Mouse (Mus musculus): ENCODE measurements at regions not wholly inside any gene's neighbourhood (a gene's known extent, or its start where the extent isn't known, plus 50 kb on each side); places are given as distances from the start of the nearest gene placed in this dataset.
A peak's percentile ranks its signal among the peaks of the same experiment; 100 is the strongest.

DNA sequence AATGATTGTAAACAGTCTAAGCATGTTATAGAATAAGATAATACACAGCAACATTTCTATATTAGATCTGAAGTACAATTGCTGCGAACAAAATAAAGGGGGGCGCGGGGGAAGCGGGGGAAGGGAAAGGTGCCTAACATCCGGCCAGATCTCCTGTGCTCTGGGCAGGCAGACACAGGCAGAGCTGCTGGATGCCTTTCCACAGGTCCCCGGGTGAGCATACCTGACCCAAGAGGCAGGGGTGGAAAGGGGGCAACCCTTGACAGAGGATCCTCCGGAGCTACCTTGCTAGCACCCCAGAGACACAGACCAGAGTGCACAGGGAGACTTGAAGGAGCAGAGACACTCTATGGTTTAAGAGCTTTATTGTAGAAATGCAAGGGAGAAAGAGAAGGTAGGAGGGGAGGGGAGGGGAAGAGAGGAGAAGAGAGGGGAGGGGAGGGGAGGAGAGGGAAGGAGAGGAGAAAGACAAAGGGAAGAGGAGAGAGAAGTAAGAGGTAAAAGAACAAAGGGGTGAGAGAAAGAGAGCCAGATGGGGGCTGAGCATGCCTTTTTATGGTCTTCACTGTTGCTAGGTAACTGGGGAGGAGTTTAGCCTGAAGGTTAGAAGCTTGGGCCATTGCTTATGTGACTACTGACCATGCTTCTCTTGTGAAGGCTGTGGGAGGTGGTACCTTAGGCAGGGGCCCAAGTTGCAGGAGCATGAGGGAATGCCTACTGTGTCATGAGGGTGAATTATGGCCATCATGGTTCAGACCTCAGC, 308.2 kb upstream of the Negr1 start:
- DNase-seq (ENCODE audit: low spot score): no peak

DNA sequence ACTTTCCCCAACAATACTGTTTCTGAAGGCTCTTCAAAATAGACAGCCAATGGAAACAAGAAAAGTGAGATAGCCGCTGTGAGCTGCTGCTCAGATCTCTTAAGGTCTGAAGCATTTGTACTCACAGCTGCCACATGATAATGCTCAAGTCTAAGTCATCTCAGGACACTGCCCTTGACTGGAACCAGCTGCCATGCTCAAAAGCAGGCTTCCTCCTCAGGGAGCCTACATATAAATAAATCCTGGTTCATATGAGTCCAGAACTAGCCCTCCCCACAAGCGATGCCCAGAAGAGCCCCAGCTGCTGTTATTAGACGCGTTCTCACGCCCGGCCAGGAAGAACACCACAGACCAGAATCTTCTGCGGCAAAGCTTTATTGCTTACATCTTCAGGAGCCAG, 304.9 kb upstream of the Negr1 start:
- no peak for DNase-seq (ENCODE audit: low spot score)

DNA sequence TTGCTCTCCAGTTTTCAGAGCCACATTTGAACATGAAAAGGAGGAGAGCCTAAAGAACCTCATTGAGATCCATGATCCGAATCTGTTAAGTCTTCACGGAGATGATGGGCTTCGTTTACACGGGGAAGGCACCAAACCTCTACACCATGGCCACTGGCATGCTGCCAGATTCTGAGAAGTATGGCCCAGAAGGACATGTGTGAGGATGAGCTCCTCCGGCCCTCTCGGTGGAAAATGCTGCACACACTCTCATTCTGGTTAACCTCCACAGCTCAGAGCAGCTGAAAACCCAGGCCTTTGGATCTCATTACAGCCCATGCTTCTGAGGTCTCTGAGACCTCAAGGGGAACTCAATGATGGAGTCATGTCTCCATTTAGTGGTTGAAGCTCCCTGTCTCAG, 296.9 kb upstream of the Negr1 start:
- DNase-seq (ENCODE audit: low spot score): no peak

DNA sequence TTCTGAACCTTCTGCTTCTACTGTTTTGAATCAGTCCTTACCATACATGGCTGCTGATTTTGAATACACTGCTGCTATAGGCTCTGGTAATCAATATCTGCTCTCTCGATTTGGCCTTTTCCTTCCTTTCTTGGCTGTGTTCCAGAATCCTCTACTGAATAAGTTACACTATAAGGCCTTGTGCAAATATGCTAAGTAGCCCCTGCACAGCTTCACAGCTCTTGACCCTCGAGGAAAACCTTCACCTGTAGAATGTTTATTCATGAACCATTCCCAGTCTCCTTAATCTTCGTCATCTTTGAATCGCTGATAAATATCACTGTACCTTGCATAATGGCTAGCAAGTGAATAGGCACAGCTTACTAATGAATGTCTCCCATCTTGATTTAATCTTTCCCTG, 293.9 kb upstream of the Negr1 start:
- no peak for DNase-seq (ENCODE audit: low spot score)

DNA sequence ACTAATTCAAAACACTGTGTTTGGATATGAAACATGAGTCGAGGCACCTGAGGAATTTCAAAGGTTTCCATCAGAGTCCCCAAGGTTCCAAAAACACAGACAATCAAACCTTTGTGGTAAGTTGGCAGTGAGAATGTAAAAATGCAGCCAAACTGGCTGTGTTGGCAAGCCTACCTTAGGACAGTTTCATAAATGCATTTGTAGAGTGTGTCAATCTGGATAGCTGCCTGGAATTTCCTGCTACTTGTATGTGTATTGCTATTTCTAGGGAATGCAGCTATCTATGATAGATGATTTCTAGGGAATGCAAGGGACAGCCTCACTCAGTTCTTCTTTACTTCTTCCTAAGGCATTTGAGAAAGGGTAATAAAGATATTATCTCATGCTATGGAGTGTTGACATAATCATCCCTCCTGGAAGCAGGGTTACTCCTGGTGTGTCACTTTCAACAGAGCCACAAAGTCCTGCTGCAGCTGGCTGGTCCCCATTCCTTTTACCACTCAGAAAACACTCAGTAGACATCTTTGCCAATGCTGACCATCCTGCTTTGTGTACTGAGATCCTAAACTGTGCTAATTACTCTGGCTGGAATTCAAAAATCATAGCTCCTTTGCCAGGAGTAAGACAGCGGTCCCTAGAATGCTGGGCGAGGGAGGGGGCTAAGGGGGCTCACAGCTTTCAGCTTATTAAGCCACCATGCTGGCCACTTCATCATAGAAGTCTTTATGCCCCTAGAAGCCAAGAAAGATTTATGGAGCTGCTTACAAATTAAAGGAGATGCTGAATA, 261.4 kb upstream of the Negr1 start:
- peak; percentile 32 for DNase-seq (ENCODE audit: low spot score)

DNA sequence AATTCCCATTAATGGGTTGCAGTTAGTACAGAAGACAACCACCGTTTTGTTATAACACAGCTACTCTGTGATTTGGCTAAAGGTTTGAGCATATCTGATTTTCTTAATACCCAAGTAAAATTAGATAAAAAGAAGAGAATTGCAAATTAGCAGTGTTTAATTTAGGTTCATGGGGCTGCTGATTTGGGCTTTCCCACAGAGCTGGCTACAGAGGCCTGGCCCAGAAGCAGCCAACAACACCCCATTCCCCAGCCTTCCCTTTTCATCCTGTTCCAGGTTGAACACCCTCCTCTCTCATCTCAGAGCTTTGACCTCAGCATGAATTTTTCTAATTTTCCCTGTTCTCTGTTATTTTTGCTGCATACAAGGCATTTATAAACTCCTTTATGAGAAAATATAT, 260.3 kb upstream of the Negr1 start:
- no peak for DNase-seq (ENCODE audit: low spot score)

DNA sequence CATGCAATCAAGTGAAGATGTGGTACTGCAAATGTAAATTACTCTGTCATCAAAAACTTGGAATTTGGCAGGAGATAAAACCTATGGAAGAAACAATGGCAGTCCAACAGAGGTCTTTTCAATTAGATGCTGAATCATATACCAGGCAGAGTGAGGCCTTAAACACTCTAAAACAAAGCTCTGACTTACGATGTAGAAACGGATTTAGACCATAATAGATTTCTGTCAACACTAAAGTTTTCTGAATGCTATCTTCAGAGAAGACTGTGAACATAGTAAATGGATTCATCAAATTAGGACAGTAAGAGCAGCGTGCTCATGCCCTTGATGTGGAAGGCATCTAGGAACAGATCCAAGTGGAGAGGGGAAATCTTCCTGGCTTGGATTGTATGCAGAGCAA, 259.8 kb upstream of the Negr1 start:
- DNase-seq (ENCODE audit: low spot score): no peak

DNA sequence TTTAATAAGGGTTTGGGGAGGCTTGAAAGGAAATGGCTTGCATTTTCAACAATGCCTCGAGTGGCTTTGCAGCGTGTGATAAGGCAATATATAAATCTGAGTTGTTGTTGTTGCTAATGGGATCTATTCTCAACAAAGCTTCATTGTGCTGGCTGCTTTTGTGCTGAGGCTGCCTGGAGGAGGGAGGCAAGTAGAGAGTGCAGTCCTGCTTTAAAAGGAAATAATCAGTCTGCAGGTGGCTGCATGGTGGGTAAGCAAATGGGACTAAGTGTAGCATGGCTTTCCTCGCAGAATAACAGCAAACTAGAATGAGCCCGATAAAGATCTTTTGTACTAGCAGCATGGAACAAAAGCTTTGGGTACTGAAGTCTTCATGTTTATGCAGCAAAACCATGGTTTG, 257.4 kb upstream of the Negr1 start:
- no peak for DNase-seq (ENCODE audit: low spot score)

DNA sequence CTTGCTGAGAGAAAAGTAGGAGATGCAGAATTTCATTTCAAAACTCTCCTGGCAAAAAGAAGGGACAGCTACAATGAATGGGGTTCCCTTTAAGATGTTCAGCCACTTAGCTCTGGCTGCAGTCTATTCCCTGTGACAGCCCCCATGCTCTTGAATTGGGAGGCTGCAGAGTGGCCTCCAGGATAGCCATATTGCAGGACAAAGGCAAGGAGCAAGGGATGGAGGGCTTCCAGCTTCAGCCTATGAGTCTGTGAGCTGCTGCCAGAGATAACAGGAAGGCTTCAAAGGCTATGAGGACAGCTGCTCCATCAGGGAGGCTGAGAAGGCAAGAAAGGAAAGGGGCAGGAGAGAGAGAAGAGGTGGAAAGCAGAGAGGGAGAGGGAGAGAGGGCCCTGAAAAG, 256.5 kb upstream of the Negr1 start:
- no peak for DNase-seq (ENCODE audit: low spot score)

DNA sequence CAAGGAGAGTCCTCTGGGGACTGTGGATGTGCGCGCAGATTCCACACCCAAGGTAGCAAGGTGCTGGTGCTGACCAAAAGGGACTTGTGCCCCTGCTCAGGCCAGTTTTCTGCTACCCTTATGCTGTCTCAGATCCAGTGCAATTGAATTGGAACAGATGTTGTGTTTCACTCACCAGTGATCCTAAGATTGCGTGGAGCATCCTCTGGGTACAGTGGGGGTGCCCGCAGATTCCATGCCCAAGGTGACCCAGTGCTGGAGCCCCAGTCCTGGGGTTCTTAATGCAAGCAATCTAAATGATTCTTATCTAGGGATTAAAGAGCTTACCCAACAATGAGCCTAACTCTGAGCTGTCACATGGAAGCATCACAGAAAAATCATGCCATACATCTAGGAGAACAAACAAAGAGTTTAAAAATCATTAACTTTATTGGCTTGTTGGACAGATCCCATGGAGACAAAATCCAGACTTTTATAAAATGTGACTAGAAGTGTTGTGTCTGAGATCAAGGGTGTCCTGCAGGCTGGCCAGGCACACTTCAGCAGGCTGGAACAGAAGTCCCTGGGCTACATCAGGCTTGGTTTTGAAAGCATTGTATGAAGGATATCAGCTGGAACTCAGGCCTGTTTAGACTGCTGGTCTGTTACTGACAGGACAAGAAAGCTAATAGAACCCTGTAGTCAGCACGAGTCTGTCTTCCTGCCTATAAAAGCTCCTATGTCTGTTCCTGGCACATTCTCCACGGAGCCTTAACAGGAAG, 226.4 kb upstream of the Negr1 start:
- DNase-seq (ENCODE audit: low spot score): no peak

DNA sequence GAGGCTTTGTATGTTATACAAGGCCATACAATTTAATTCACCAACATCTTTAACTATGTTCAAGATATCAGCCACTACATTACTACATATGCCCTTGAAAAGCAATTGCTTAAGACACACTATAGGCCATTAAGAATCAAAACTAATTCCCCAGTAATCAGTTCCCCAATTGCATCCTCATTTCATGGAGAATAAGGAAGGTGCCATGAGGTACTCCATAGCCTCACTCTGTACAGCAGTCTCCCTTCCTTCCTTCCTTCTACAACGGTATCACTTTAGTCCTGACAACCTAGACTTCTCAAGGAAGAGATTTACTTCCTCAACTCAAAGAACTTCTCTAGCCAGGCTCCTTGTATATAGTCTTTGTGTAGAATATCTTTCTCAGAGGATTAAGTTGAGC, 220.1 kb upstream of the Negr1 start:
- no peak for DNase-seq (ENCODE audit: low spot score)

DNA sequence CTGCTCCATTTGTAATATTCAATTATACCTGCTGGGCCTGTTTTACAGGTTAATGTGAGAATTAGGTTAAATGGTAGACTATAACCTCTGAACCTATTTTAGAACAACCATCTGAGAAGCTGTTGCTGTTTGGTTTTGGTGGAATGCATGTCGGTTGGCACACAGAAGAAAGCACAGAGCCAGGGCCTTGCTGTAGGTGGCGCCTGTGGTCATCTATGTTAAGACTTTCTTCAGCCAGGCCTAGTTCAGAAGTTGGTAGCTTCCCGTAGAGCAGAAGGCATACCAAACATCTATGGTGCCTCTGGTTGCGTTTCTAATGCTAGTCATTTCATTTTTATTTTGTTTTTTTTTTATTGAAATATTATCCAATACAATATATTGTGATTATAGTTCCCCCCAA, 209.9 kb upstream of the Negr1 start:
- DNase-seq (ENCODE audit: low spot score): peak; percentile 21

DNA sequence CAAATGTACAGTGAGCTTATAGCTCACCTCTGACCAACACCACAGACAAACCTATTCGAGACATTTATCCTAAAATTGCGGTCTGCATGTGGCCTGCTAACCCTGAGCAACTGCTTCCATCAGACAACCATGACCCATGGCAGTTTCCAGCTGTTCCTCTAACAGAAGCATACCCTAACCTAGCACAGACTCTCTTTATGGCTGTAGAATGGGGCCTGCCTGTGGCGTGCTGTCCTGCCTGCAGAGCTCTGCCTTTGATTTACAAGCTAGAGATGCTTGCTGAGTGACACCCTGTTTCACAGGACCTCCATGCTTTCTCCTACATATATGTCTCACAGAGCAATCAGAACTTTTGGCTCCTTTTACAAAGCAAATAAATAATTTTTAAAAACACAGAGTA, 208.2 kb upstream of the Negr1 start:
- DNase-seq (ENCODE audit: low spot score): no peak

DNA sequence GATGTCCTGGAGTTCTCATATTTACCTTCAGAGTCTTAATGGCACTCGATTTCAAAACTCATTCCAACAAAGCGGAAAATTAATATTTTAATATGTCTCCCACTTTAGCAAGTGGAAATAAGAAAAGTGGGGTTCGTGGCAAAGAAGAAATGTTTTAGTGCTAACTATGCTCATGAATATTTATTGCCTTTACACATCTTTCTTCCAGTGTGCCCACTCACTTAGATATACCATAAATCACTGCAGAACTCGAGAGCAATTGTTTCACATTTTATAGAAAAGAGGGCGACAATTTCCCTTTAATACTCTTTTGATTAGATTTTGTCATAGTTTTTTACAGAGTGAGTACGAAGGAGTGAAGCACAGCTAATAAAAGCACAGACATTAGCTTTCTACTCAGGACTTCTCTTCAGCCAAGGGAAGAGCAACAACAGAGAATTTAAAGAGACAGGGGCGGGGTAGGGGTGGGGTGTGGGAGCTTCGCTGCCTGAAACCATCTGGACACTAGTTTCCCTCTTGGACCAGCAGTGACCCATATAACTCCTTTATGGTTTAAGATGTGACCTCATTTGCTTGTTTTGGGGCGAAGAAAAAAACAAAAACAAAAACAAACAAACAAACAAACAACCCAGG, 207.6 kb upstream of the Negr1 start:
- no peak for DNase-seq (ENCODE audit: low spot score)

DNA sequence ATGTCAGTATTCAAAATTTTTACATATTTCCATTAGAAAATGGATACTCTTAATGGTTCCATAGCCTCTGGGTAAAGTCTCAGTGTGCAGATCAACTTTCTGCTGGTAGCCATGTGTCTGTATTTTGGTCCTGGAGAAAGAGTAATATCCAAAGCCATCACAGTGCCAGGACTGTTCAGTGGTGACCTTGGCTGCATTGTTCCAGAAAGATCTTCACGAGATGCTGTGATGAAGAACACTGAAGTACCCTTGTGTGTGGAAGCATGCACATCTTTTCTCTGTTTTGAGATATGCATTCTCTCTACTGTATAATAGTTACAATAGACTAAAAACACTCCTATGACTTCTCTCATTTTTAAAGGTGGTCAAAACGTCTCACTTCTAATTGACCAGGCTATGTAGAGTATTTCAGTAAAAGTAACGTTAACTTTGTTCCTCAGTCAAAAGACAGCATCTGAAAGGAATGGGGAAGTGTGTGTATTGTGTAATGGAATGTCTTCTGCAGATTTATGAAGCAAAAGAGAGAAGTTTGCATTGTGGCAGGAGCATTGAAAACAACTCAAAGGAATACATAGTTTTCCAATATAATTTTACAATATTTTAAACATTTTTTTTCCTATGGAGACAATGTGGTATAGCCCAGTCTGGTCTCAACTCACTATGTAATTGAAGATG, 192.8 kb upstream of the Negr1 start:
- DNase-seq (ENCODE audit: low spot score): no peak

DNA sequence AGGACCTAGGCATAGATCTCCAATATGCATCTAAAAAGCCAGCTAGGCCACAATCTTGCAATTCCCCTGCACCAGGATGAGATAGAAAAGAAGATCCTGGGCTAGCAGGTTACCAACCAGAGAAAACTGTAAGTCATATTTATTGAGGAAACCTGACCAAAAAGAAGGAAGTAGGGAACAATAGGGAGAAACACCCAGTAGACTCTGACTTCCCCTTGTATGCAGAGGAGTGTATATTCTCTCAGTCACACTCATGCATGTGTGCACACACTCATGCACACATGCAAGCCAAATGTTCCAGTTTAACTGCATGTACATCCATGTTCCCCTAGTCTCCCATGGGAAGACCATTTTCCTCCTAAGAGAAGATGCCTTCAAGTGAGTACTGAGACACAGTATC, 184.9 kb upstream of the Negr1 start:
- DNase-seq (ENCODE audit: low spot score): no peak

DNA sequence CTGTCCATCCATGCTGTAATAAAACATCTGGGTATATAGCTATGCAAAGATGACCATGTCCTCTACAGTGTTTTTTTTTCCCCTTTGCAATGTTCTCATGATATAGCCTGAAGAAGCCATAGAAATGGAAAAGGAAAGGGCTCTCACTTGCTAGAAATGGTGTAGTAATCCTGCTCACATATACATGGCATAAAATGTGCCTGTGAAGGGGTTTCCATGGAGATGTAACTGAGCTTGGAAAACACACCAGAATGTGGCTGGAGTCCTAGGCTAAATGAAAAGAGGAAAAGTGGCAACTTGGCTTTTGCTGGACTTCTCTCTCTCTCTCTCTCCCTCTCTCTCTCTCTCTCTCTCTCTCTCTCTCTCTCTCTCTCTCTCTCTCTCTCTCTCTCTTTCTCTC, 178.7 kb upstream of the Negr1 start:
- no peak for DNase-seq (ENCODE audit: low spot score)

DNA sequence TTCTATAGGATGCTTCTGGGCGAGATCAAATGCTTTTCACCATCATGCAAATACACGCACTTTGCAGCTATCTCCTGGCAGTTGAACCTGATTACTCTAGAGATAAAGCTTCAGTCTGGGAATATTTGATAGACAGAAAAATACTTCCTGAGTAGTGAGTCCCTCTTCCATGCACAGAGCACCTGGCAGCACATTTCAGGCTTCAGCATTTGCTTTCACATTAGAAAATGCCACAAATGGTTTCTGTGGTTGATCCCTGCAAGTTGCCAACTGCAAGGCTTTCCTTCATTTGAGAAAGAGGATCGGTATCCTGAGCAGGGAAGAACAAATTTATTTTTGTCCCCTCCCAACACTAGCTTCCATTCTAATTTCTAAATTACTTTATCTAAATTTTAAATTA, 155.5 kb upstream of the Negr1 start:
- no peak for DNase-seq (ENCODE audit: low spot score)

DNA sequence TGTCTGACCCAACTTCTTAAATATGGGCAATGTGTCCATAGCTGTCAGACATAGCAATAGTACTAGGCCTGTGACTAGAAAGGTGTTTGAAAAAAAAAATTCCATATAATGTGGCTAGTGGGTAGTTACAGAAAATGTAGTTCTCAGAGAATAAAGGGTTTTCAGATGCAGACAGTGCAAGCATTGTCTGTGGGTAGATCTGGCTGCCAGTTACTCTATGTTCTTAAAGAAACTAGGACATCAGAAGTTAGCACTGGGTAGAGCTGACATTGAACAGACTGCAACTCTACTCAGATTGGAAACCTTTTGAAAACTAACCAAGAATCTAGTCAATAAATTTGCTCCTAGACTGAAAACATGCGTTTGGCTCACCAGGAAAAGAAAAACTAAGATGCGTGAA, 154.5 kb upstream of the Negr1 start:
- DNase-seq (ENCODE audit: low spot score): no peak

DNA sequence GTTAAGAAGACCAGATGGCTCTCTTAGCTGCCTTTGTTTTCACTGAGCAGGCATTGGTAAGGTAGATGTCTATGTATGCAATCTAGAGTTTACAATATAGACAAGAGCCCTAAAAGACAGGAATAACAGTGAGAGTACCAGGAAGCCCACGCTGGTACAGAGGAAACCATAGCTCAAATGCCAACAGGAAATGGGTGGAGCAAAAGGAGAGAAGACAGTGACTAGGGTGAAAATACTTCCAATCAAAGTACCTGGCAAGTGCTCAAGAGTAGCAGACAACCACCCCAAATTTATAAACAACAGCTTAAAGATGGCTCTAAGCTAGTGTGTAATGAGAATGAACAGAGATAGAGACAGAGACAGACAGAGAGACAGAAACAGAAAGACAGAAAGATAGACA, 151.5 kb upstream of the Negr1 start:
- DNase-seq (ENCODE audit: low spot score): no peak

DNA sequence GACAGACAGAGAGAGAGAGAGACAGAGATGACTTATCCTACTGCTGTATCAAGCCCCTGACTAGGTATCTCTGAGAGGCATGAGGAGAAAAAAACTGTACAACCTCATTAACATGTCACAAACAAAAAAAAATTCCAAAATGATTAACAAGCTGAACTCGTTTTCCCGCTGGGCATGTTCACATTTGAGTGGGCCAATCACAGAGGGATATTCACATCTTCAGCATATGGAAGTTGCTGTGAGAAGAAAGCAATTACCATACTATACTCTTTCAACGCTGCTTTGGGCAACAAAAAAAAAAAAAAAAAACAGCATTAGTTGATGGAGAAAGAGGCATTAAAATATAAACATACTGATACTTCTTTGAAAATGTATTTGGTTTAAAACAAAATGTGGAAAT, 148.8 kb upstream of the Negr1 start:
- DNase-seq (ENCODE audit: low spot score): no peak

Data from adipocyte (in vitro differentiated cells).